In the genomic region with DNA sequence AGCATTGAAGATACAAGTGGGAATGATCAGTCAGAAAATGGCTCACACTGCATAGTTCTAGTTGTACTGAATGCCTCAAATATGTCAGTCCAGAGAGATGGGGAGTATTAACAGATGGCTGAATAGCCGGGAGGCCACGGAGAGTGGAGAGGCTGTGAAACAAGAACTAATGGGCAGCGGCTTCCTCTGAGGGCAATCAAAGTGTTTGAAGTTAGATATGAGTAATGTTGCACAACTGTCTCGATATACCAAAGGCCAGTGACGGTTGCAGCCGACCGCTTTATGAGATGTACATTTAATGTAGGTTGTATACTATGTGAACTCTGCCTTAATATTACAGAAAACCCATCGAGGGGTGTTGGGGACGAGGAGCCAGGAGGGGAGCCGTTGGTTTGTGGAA, we compare ENCODE assay signal across 26 mouse cellular contexts.
DNase-seq lines count a peak whose midpoint lies in the region; ATAC-seq and TF ChIP-seq lines count a peak whose summit lies in the region.
"Had no signal": no experiment of that assay in that cellular context is flagged by ENCODE, and none has a peak within 500 bp of the region (broad histone marks: within the 10 kb centered on the region; RNA-seq: fewer than 3 reads in every experiment).

No protein-coding gene starts in this region.

- H3K27me3 ChIP-seq in lung, embryonic 14.5 days (ENCODE audit: insufficient read depth, low read length) = no peaks in the 10 kb centered on the region
- no peaks in the 10 kb centered on the region for H3K27me3 ChIP-seq in lung, postnatal 0 days (replicated peaks; ENCODE audit: insufficient read depth, low read length)
- no peaks in the 10 kb centered on the region for H3K27me3 ChIP-seq in intestine, embryonic 15.5 days (replicated peaks)
- H3K27me3 ChIP-seq: embryonic facial prominence, embryonic 12.5 days; embryonic facial prominence, embryonic 15.5 days; heart, embryonic 12.5 days; heart, embryonic 15.5 days had no signal

- H3K4me3 ChIP-seq in lung, embryonic 14.5 days (ENCODE audit: low read depth, low read length) = no peak overlapping the region
- no peak overlapping the region for H3K4me3 ChIP-seq in lung, postnatal 0 days (ENCODE audit: low read depth, low read length)
- H3K4me3 ChIP-seq in intestine, embryonic 15.5 days (replicated peaks) = no peak overlapping the region
- H3K4me3 ChIP-seq: embryonic facial prominence, embryonic 12.5 days; embryonic facial prominence, embryonic 15.5 days; gastrocnemius, adult 2 months; heart, embryonic 12.5 days; heart, embryonic 15.5 days; hindbrain, embryonic 15.5 days had no signal

- peak; percentile 46 for DNase-seq in lung, embryonic 14.5 days
- no peak for DNase-seq in lung, adult 18-20 months
- DNase-seq in lung, postnatal 0 days (ENCODE audit: low spot score) = peak; percentile 36
- DNase-seq in lung, postnatal 10 days = no peak
- DNase-seq in heart, postnatal 25 days (ENCODE audit: low spot score) = no peak
- DNase-seq in layer of hippocampus, adult 11-12 months (ENCODE audit: low spot score) = no peak
- DNase-seq: adrenal gland, adult 8-10 months; adrenal gland, postnatal 25 days; cerebellum, adult 11-12 months; cerebellum, adult 9-10 months; cerebellum, postnatal 14 days; forebrain, postnatal 0 days; gastrocnemius, adult 2 months; gastrocnemius, postnatal 14 days; heart, adult 18-20 months; heart, postnatal 10 days; heart, postnatal 4 days had no signal

- no peak for TF ChIP-seq EP300 in lung, postnatal 0 days (IDR thresholded peaks at IDR 0.05)

- 39% methylated on average over 10 of the region's 10 CpGs for WGBS in lung, embryonic 14.5 days
- WGBS in lung, postnatal 0 days = 30% methylated on average over 10 of the region's 10 CpGs
- 52% methylated on average over 10 of the region's 10 CpGs for WGBS in intestine, embryonic 15.5 days

- no peaks in the 10 kb centered on the region for H3K9me3 ChIP-seq in lung, embryonic 14.5 days (ENCODE audit: low read depth, low read length)
- H3K9me3 ChIP-seq in lung, postnatal 0 days (ENCODE audit: low read length) = no peaks in the 10 kb centered on the region
- H3K9me3 ChIP-seq in intestine, embryonic 15.5 days = no peaks in the 10 kb centered on the region
- H3K9me3 ChIP-seq: embryonic facial prominence, embryonic 12.5 days; embryonic facial prominence, embryonic 15.5 days; heart, embryonic 12.5 days; heart, embryonic 15.5 days; hindbrain, embryonic 15.5 days had no signal

- H3K36me3 ChIP-seq in lung, embryonic 14.5 days (ENCODE audit: insufficient read depth) = no peaks in the 10 kb centered on the region
- H3K36me3 ChIP-seq in lung, postnatal 0 days (ENCODE audit: insufficient read depth, low read length) = no peaks in the 10 kb centered on the region
- H3K36me3 ChIP-seq in intestine, embryonic 15.5 days = no peaks in the 10 kb centered on the region
- H3K36me3 ChIP-seq: embryonic facial prominence, embryonic 12.5 days; embryonic facial prominence, embryonic 15.5 days; heart, embryonic 12.5 days; heart, embryonic 15.5 days; hindbrain, embryonic 15.5 days had no signal

- no peak overlapping the region for H3K9ac ChIP-seq in lung, embryonic 14.5 days
- H3K9ac ChIP-seq in lung, postnatal 0 days (replicated peaks; ENCODE audit: low read depth) = no peak overlapping the region
- no peak overlapping the region for H3K9ac ChIP-seq in intestine, embryonic 15.5 days
- H3K9ac ChIP-seq: embryonic facial prominence, embryonic 12.5 days; embryonic facial prominence, embryonic 15.5 days; forebrain, postnatal 0 days; heart, embryonic 12.5 days; heart, embryonic 15.5 days; hindbrain, embryonic 15.5 days had no signal

- H3K4me2 ChIP-seq in lung, embryonic 14.5 days = no peak overlapping the region
- H3K4me2 ChIP-seq in lung, postnatal 0 days (replicated peaks; ENCODE audit: low read depth, low read length) = no peak overlapping the region
- no peak overlapping the region for H3K4me2 ChIP-seq in intestine, embryonic 15.5 days (replicated peaks)
- H3K4me2 ChIP-seq: embryonic facial prominence, embryonic 12.5 days; embryonic facial prominence, embryonic 15.5 days; heart, embryonic 12.5 days; heart, embryonic 15.5 days; hindbrain, embryonic 15.5 days had no signal

- 0 out of 2 replicates have a peak overlapping the region, but pooled peaks have one; percentile 33 for H3K27ac ChIP-seq in lung, embryonic 14.5 days (ENCODE audit: low read depth)
- 0 out of 2 replicates have a peak overlapping the region, but pooled peaks have one; percentile 80 for H3K27ac ChIP-seq in lung, postnatal 0 days (ENCODE audit: low read length)
- H3K27ac ChIP-seq in intestine, embryonic 15.5 days = no peak overlapping the region
- H3K27ac ChIP-seq: embryonic facial prominence, embryonic 12.5 days; embryonic facial prominence, embryonic 15.5 days; gastrocnemius, adult 2 months; heart, embryonic 15.5 days; hindbrain, embryonic 15.5 days had no signal

- intact Hi-C loops in heart, postnatal 25 days (cut with DNase I) = no loop called here

- ATAC-seq in lung, embryonic 14.5 days (ENCODE audit: insufficient read depth) = no peak
- ATAC-seq in lung, postnatal 0 days = no peak
- ATAC-seq in intestine, embryonic 15.5 days = peak; percentile 66
- peak; percentile 65 for ATAC-seq in megakaryocyte, adult 5-6 weeks (ENCODE audit: poor library complexity, severe bottlenecking)
- ATAC-seq: activated CD4-positive, CD25-positive, alpha-beta regulatory T cell, adult 4 months; forebrain, embryonic 14.5 days; forebrain, postnatal 0 days had no signal

- TF ChIP-seq CTCF in lung, embryonic 14.5 days (IDR thresholded peaks at IDR 0.05; ENCODE audit: low read depth) = no peak
- no peak for TF ChIP-seq CTCF in lung, postnatal 0 days (IDR thresholded peaks at IDR 0.05)

- H3K4me1 ChIP-seq in lung, embryonic 14.5 days (ENCODE audit: insufficient read depth) = peaks cover 11% of the 10 kb centered on the region; the same call in 1 of the 2 replicates
- 0 out of 2 replicates have a peak, but pooled peaks cover 6% of the 10 kb centered on the region for H3K4me1 ChIP-seq in lung, postnatal 0 days (ENCODE audit: insufficient read depth, low read depth, low read length)
- H3K4me1 ChIP-seq in intestine, embryonic 15.5 days (replicated peaks) = peaks cover 9% of the 10 kb centered on the region; the same call in 1 of the 2 replicates
- H3K4me1 ChIP-seq: embryonic facial prominence, embryonic 12.5 days; heart, embryonic 12.5 days; heart, embryonic 15.5 days had no signal

Comparison
In these comparisons a context has a peak if more than half of its experiments do, and no peak if none do; other contexts are left out.
1. DNase-seq: peak in lung, embryonic 14.5 days (single experiment) and lung, postnatal 0 days (single experiment); none in lung, adult 18-20 months (0 of 2), lung, postnatal 10 days (single experiment), heart, postnatal 25 days (single experiment) and layer of hippocampus, adult 11-12 months (single experiment).
2. ATAC-seq: peak in intestine, embryonic 15.5 days (single experiment) and megakaryocyte, adult 5-6 weeks (single experiment); none in lung, embryonic 14.5 days (single experiment) and lung, postnatal 0 days (single experiment).